Mouse (Mus musculus) MEL (cell line): ENCODE measurements at regions not wholly inside any gene's neighbourhood (a gene's known extent, or its start where the extent isn't known, plus 50 kb on each side); places are given as distances from the start of the nearest gene placed in this dataset.

ENCODE experiments used
- CTCF ChIP-seq, 3 experiments: IDR thresholded peaks in 2 of 3; conservative IDR thresholded peaks in 1 of 3; 2 replicates each; pipeline ENCODE4 v1.5.1; 2011 to 2012; ENCODE audit warnings: low read length in 3 of 3, low read depth in 2 of 3, mild to moderate bottlenecking in 2 of 3, improper control_type of control experiment in 1 of 3, inconsistent platforms in 1 of 3, mixed read lengths in 1 of 3, moderate library complexity in 1 of 3; ENCODE audit not compliant: control insufficient read depth in 1 of 3, insufficient read depth in 1 of 3, poor library complexity in 1 of 3, severe bottlenecking in 1 of 3
- ETS1 ChIP-seq: IDR thresholded peaks from 2 replicates; pipeline ENCODE4 v1.6.1; 2012; ENCODE audit warnings: low read depth, mild to moderate bottlenecking, inconsistent platforms, low read length, improper control_type of control experiment, moderate library complexity
- RAD21 ChIP-seq: IDR thresholded peaks from 2 replicates; pipeline ENCODE4 v1.6.1; 2011; ENCODE audit warnings: mild to moderate bottlenecking, low read depth, low read length, improper control_type of control experiment
- SIN3A ChIP-seq: IDR thresholded peaks from 2 replicates; pipeline ENCODE4 v1.6.1; 2012; ENCODE audit warnings: low read length, improper control_type of control experiment, inconsistent platforms

DNA sequence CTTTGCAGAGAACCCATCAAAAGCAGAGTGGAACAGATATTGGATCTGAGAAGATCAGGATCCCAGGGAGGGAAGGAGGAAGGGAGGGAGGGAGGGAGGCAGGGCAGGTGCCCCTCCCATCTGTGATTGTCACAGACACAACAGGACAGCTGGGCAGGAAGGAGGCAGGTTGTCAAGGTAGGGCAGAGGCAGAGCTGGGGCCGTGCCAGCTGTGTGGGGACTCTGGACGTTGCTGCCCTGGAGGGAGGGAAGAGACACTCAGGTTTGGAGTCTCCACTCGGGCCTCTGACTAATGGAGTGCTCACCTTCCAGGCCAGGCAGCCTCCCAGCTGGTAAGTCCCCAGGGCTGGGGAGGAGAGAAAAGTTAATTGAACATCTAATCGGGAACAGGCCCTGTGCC, 52.0 kb upstream of the Odc1 start:
- TF ChIP-seq CTCF (IDR thresholded peaks at IDR 0.05 in 2 of 3, conservative IDR thresholded peaks at IDR 0.05 in 1 of 3; ENCODE audit: control insufficient read depth in 1 of 3, insufficient read depth in 1 of 3, low read depth in 2 of 3, low read length in 3 of 3, poor library complexity in 1 of 3, severe bottlenecking in 1 of 3) (no peak), RAD21 (no peak), SIN3A (no peak), ETS1 (no peak)
